Mouse (Mus musculus) heart, postnatal 0 days (tissue): ENCODE measurements at regions not wholly inside any gene's neighbourhood (a gene's known extent, or its start where the extent isn't known, plus 50 kb on each side); places are given as distances from the start of the nearest gene placed in this dataset.

Experiments used
- CTCF ChIP-seq: IDR thresholded peaks from 2 replicates; pipeline ENCODE4 v1.5.1; 2016; ENCODE audit warnings: antibody characterized with exemption, control low read depth, low read depth
- EP300 ChIP-seq: IDR thresholded peaks from 2 replicates; pipeline ENCODE4 v1.6.1; 2016; ENCODE audit warnings: antibody characterized with exemption, low read depth

GRCm38 (mm10) chr3:35480714-35481695 is 272.9 kb upstream of the Atp11b start:
- TF ChIP-seq CTCF (no peak), EP300 (no peak)
